Mouse (Mus musculus) common myeloid progenitor, adult 5-6 weeks (primary cell): Measurements from ENCODE around the gene Pbx3. TPM values are rescaled to one million over a fixed set of nuclear protein-coding genes. Genes with fewer than 3 reads are reported as not detected.

Experiments used
- ATAC-seq: replicated peaks from 2 replicates; pipeline ENCODE4 v1.8.0; 2016; ENCODE audit warnings: low read depth, mild to moderate bottlenecking, moderate TSS enrichment, inconsistent platforms; ENCODE audit not compliant: poor library complexity, severe bottlenecking
- total RNA-seq: library from RNA; stranded (forward); fragments of 200-1000, 187-1606 nt; gene quantifications from 2 replicates; pipeline ENCODE4 v1.2.3, GENCODE M21; 2017

The Pbx3 gene
- total RNA-seq, 1 experiment from 2014 or later, result 7.2 TPM

- no peak for ATAC-seq
These were observed 139.7 kb downstream of the Pbx3 start for GRCm38 (mm10) chr2:34233271-34233670.

- no peak for ATAC-seq
These were observed 145.3 kb downstream of the Pbx3 start for GRCm38 (mm10) chr2:34227688-34228087.

GRCm38 (mm10) chr2:34225470-34225869, 147.5 kb downstream of the Pbx3 start:
- ATAC-seq, result no peak

DNA sequence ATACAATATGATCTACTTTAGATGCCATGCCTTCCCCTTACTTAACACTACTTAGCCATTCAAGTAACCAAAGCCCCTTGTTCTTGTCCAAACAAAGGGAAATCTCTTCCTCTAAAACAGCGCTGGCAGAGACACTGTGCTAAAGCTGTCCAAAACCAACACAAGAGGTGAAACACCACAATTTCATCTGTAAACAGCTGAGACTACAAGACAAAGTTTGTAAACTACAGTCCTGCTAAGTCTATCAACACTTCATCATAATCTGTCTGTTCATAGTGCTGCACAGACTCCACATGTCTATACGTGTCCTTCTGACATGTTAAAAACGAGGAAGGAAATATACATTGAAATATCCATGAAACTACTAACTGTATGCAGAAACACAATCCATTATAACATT, 151.5 kb downstream of the Pbx3 start:
- ATAC-seq, result no peak

GRCm38 (mm10) chr2:34219150-34219549, 153.8 kb downstream of the Pbx3 start:
- no peak for ATAC-seq

GRCm38 (mm10) chr2:34217596-34217995, 155.3 kb downstream of the Pbx3 start:
- no peak for ATAC-seq

GRCm38 (mm10) chr2:34215496-34215895, 157.4 kb downstream of the Pbx3 start:
- ATAC-seq, result no peak

- no peak for ATAC-seq
These were observed 160.5 kb downstream of the Pbx3 start for GRCm38 (mm10) chr2:34212418-34212817.

- ATAC-seq, result no peak
These were observed 168.1 kb downstream of the Pbx3 start for GRCm38 (mm10) chr2:34204797-34205196.

- no peak for ATAC-seq
These were observed 168.6 kb downstream of the Pbx3 start for GRCm38 (mm10) chr2:34204325-34204724.

- no peak for ATAC-seq
These were observed 178.8 kb downstream of the Pbx3 start for GRCm38 (mm10) chr2:34193870-34194820.

- ATAC-seq, result no peak
These were observed 179.7 kb downstream of the Pbx3 start for GRCm38 (mm10) chr2:34193276-34193675.

- ATAC-seq, result no peak
These were observed 185.6 kb downstream of the Pbx3 start for GRCm38 (mm10) chr2:34187366-34187765.

DNA sequence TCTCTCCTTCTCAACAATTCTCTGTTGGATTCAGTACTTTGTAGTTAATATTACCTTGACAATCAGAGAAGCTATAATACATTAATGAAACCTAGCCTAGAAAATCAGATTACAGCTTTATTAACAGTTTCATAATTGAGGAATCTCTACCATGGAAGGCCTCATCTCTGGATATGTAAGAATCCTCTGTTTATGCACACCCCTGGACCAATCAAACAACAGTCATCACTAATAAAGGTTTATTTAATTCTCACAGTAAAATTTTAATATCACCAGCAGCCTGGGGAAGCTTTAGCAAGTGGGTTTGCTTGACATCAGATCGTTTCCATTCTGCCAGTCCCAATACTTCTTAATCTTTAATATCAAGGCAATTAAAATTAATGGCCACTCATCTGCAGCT, 191.3 kb downstream of the Pbx3 start:
- ATAC-seq, result no peak

DNA sequence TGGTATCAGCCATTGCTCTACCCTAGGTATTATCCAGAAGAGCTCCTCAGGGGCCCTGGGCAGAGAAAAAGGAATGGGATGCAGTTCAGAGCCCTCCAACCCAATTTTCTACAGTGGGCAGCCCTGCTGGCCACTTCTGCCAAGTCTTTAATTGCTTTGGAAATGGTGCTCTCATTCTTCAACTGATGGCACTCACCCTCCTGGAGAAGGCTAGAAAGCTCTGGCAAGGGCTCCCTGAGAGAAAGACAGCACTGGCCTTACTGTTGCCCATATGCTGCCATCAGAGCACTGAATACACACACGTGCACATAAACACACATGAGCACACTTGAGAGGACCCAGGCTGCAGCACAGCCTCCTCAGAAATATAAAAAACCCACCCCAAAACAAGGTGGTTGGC, 193.6 kb downstream of the Pbx3 start:
- no peak for ATAC-seq

- ATAC-seq, result no peak
These were observed 194.3 kb downstream of the Pbx3 start for GRCm38 (mm10) chr2:34178653-34179052.

GRCm38 (mm10) chr2:34170424-34170823, 202.5 kb downstream of the Pbx3 start:
- no peak for ATAC-seq

DNA sequence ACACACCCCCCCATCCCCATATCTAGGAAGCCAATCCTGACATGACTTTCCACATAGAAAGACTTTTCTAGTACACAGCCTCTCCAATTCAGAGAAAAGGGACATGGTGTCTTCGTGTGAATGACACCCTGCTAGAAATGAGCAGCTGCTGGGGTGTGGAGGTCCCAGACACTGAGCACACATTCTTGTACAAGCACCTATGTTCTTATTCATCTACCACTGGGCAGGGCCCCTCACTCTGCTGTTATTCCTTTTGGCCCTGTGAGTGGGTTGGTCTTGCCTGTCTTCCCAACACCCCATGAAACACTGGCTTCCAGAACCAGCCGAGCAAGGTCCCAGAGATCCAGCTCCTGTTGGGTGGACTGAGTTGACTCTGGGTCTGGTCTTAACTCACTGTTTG, 203.3 kb downstream of the Pbx3 start:
- no peak for ATAC-seq

GRCm38 (mm10) chr2:34168191-34168590, 204.8 kb downstream of the Pbx3 start:
- no peak for ATAC-seq

GRCm38 (mm10) chr2:34162484-34162883, 210.5 kb downstream of the Pbx3 start:
- ATAC-seq, result peak; percentile 58

- no peak for ATAC-seq
These were observed 215.2 kb downstream of the Pbx3 start for GRCm38 (mm10) chr2:34157746-34158145.

GRCm38 (mm10) chr2:34154833-34155232, 218.1 kb downstream of the Pbx3 start:
- ATAC-seq, result no peak
